Mouse (Mus musculus): ENCODE measurements around the gene Gbp8.
A peak's percentile ranks its signal among the peaks of the same experiment; 100 is the strongest.
"Not testable (repeated sequence)": the region's sequence is repeated elsewhere in the genome, so short reads cannot be mapped to it uniquely, and the experiment has no call there.

Gbp8 gene

DNA sequence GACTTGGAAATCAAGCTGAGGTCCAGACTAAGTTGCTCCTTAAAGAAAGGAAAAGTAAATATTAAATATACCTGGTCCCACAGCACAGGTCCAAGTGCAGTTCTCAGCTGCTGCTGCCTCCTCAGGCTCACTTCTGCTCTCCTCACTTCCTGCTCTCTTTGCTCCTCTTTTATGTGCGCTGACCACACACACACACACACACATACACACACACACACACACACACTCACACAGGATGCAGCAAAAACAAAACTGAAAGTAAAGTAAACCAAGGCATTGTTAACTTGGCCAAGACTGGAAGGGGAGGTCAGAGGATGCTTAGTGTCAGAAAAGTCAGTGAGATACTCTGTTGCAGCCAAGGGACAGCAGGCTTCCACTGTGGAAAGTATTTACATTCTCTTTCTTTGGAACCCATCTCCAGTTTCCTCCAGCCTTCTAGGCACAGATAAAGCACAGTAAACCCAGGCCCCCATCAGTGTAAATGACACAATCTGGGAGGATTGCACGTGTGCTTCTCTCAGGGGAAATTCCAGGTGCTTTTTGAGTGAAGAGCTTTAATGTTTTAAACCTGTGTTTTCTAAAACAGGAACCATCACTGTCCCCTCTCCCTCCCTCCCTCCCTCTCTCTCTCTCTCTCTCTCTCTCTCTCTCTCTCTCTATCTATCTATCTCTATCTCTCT lies at the start of gene Gbp8, which contains the start of the genes Gbp9 and Gbp4:
Gene Gbp8 (minus strand): TSS at position 132 of the 680 bp plus-strand sequence.
Gene Gbp9 (minus strand): TSS at position 131 of the 680 bp plus-strand sequence.
Gene Gbp4 (minus strand): TSS at position 178 of the 680 bp plus-strand sequence.
- DNase-seq (ENCODE audit: low spot score in 2 of 2) = not testable (repeated sequence)

DNA sequence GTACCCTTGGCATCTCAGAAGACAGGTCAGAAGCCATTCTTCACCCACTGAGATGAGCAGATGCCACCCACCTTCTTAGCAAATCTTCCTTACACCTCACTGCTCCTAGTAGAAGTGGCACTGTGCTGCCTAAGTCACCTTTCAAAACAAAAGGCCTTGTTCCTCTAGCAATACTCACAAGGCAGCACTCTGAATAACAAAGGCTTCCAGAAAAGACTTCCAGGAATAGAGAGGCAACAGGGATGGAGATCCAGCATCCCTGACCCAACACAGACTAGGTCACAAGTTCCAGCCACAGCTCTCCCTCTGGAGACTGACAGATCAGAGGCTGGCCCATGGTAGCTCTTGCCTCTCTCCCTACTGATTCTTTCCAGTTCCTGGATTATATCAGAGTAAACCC lies 42.1 kb upstream of the Gbp8 start:
- DNase-seq (ENCODE audit: low spot score in 2 of 2) = no peak

DNA sequence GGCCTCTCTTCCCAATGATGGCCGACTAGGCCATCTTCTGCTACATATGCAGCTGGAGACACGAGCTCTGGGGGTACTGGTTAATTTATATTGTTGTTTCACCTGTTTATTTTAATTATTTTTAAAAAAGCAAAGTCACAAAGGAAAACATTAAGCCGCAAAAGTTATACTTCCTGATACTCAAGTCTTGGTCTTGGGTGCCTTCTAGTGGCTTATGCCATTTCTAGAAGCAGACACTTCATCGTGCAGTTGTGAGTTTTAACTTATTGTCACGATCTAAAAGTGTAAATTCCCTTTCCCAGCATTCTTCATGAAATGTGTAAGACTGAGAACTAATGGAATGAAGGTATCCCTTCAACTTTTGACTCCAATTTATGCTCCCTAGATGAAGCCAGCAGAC lies 17.2 kb upstream of the Gbp8 start:
- no peak for DNase-seq (ENCODE audit: low spot score in 2 of 2)

DNA sequence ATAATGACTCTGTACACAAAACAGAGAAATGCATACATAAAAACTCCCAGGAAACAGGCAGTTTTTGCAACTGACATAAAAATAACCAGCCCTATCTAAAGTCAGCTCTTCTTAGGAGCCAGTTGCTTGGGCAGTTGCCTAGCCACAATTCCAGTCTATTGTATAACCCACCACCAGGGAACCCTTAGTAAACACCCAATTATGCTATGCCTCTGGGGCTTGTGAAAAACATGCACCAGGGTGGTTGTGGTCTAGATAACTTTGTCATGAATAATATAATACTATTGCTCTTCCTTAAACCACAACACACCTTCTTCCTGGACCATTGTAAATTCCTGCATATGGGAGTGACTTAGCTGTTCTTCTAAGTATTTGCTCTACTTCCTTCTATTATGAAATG lies 14.7 kb upstream of the Gbp8 start:
- no peak for DNase-seq (ENCODE audit: low spot score in 2 of 2)

DNA sequence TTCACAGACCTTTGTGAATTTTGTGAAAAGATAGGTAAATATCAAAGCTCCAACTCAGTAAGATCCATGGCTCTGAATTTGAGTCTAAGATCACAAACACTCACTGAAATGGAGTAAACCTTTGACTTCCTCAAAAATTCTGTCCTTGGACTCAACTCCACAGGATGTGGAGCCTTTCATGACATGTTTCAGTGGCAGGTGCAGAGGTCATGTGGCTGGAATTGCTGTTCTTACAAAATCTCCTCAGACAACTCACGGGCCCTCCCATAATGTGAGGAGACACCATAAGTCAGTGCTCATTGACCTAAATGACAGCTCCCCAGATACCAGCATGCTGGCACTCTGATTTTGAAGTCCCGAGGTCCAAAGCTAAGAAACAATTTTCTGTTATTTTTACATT lies 8.7 kb upstream of the Gbp8 start:
- not testable (repeated sequence) for DNase-seq (ENCODE audit: low spot score in 2 of 2)

DNA sequence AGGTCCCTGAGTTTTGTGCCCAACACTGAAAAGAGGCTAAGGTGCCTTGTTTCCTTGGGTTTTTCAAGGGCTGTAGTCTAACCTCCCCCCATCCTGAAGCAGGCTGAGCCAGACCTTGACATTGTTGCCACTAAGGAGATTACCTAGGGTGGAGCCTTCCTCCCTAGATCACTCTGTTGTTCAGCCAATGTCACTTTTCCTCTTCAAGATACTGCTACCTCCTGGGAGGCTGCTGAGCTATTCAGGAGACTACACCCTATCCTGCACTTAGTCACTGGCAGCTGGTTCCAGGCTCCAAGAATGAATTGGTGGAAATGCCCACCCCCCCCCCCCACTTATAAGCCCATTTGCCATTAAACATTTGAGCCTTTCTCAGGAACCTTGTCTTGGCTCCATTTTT lies 7.1 kb upstream of the Gbp8 start:
- no peak for DNase-seq (ENCODE audit: low spot score in 2 of 2)

DNA sequence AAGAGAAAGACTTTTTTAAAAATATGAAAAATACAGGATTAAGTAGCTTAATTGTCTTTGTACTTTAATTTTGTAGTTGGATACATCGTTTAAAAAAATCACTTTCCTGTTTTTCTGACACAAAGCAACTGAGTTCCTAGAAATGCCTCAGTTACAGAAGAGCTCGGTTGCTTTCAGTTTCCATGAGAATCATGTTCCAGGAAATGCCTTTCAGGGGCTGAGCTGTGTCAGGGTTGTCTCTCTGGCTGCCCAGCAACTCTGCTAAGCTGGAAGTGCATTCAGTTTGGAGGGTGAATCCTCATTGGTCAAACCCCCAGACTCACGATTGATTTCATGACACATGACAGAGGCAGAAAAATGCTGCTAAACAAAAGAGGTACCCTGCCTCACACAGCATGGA lies 6.4 kb upstream of the Gbp8 start:
- DNase-seq (ENCODE audit: low spot score in 2 of 2) = not testable (repeated sequence)

DNA sequence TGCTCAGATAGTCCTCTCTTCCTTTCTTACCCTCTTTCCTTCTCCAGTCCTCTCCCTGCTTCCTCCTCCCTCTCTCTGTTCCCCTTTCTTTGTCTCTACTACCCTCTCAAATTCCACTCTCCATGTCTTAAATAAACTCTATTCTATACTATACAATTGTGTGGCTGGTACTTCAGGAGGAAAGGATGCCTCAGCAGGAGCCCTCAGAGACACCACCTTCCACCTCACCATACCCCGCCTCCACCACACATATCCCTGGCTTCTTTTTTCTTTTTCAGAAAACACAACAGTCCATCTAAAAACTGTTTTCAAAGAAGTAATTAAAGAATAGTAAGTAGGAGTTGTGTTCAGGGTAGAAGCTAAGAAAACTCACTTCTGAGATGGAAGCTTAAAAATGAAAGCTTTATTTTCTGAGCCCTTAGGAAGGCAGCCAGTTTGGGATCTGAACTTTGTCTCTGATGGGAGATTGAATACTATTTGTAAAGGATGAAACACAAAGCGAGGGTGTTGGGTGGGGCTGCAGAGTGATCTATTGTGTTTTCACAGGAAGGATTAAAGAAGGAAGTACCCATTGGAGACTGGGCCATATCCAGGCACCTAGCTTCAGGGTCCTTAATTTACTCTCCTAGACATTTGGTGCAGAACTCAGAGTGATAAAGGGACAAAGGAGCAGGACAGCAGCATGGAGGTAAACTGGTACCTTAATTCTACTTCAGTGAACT lies 910 bp upstream of the Gbp8 start:
- not testable (repeated sequence) for DNase-seq (ENCODE audit: low spot score in 2 of 2)

DNA sequence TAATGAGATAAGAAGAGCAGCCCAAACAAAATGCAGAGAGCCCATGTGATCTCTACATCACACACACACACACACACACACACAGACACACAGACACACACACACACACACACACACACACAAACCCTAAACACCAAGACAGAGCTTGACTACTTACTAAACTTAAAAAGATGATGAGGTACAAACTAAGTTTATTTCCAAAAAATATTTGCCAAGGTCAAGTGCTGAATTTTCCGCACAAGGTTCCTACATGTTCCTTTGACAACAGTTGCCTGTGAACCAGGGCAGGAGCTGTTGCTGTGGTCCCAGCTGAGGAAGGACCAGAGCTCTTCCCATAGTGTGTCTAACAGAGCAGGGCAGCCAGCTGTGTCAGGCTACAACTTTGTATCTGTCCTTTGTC lies 434 bp downstream of the Gbp8 start:
- no peak for DNase-seq (ENCODE audit: low spot score in 2 of 2)

DNA sequence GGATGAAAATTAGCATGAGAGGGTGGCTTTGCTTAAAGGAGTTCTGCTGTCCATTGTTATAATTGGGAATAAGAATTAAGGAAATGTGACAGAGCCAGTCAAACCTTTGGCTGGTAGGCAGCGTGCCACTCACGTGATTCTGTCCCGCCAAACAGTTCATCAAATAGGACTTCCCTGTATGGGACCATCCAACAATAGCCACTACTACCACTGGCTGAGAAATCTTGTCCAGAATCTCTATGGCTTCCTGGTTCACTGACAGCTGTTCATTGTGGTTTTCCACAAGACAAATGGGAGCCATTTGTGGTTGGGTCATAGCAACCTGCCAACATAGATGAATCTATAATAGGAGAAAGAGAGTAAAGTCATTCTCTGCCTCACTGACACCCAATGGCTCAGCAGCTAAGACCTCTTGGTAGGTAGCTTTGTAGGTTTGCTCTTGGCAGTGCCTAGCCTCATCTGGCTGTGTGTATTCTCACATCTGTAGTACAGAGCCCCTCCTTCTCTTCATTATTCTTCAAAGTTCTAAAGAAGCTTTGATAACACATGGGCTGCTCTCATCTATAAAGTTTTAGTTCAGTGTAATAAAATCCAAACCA lies 2.5 kb downstream of the Gbp8 start:
- not testable (repeated sequence) for DNase-seq (ENCODE audit: low spot score in 2 of 2)

DNA sequence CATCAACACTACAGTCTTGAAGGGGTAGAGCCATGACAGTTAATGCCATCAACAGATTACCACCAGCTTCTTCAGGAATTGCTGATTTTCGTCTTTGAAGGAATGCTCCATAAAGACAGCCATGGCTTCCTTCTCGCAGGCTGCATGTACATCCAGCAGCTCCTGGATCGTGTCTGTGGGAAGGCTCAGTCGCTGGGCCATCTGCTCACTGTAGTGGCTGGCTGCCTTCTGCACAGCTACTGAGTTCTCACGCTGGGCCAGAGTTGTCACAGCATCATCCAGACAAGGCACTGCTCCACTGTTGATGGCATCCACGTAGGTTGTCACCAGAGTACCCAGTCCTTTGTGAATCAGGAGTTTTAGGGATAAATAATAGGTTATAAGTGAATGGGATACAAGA lies 17.6 kb downstream of the Gbp8 start:
- DNase-seq (ENCODE audit: low spot score in 2 of 2) = not testable (repeated sequence)

DNA sequence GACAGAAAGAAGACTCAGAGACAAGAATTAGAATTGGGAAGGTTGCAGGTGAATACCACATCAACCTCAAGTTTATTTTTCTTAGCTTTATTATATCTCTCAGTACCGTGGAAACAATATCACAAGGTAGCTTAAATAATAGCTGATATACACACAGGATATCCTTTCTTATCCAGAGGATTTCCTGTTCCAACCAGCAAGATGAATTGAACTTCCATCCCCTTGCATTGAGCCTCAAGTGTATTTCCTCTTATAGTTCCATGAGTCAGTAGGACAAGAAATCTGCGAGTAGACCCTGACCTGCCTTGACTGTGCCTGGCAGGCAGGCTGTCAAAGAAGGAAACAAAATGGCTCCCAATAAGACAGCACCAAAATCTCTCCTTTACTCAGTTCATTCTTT lies 23.6 kb downstream of the Gbp8 start:
- no peak for DNase-seq (ENCODE audit: low spot score in 2 of 2)

DNA sequence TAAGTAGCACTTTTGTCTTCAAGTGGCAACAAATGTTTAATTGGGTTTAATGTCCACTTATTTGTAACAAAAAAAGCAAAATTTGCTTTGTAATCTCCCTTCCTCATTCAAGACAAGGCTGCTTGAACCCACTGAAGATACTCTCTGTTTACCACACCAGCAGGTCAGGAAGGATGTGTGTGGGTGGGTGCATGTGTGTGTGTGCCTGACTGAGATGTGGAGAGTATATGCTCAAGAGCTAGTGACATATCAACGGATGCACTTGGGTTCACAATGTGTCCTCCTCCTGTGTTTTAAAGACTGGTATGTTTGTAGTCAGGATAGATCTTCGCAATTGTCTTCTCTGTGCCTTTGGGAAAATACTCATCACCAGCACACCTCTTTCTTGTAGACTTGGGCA lies 24.6 kb downstream of the Gbp8 start:
- no peak for DNase-seq (ENCODE audit: low spot score in 2 of 2)

DNA sequence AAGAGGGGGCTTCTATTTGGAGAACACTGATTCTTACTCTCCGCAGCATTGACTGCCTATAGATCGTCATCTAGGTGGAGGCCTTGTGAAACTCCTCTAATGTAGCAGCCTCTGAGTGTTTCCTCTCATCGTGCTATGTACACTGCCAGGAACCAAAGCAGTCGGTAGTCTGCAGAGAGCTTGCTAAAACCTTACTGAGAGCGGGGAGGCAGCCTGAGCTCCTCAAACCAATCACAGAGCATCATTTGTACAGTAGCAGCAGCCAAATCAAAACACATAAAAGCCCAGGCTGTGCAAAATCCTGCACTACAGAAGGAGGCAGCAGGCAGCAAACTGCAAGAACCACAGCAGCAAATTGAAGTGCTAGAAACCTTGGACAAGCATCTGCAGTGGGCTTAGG lies 25.7 kb downstream of the Gbp8 start:
- DNase-seq (ENCODE audit: low spot score in 2 of 2) = no peak

DNA sequence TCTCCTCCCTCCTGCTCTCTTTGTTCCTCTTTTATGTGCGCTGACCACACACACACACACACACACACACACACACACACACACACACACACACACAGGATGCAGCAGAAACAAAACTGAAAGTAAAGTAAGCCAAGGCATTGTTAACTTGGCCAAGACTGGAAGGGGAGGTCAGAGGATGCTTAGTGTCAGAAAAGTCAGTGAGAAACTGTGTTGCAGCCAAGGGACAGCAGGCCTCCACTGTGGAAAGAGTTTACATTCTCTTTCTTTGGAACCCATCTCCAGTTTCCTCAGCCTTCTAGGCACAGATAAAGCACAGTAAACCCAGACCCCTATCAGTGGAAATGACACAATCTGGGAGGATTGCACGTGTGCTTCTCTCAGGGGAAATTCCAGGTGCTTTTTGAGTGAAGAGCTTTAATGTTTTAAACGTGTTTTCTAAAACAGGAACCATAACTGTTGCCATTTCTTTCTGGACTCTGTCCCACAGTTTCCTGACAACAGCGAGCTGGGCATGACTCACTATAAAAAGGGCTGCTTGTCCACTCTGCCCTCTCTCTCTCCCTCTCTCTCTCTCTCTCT lies 29.0 kb downstream of the Gbp8 start:
- peak; percentile 18 to 48 for DNase-seq (ENCODE audit: low spot score in 2 of 2)

DNA sequence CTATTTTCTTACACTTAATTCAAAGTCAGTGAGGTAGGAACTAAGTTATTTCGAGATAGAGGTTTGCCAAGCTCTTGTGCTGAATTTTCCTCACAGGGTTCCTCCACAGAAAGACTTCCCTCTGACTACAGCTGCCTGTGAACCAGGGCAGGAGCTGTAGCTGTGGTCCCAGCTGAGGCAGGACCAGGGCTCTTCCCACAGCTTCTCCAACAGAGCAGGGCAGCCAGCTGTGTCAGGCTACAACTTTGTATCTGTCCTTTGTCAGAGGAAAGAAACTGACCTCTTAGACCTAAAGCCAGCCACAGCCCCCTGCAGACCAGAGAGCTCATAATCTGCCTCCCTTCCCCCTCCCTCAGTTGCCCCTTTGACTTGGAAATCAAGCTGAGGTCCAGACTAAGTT lies 29.6 kb downstream of the Gbp8 start:
- not testable (repeated sequence) for DNase-seq (ENCODE audit: low spot score in 2 of 2)

DNA sequence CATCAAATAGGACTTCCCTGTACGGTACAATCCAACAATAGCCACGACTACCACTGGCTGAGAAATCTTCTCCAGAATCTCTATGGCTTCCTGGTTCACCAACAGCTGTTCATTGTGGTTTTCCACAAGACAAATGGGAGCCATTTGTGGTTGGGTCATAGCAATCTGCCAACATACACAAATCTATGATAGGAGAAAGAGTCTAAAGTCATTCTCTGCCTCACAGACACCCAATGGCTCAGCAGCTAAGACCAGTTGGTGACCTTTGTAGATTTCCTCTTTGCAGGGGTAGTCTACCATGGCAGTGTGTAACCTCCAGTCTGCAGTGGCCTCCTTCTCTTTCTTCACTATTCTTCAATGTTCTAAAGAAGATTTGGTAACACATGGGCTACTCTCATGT lies 33.7 kb downstream of the Gbp8 start:
- not testable (repeated sequence) for DNase-seq (ENCODE audit: low spot score in 2 of 2)

DNA sequence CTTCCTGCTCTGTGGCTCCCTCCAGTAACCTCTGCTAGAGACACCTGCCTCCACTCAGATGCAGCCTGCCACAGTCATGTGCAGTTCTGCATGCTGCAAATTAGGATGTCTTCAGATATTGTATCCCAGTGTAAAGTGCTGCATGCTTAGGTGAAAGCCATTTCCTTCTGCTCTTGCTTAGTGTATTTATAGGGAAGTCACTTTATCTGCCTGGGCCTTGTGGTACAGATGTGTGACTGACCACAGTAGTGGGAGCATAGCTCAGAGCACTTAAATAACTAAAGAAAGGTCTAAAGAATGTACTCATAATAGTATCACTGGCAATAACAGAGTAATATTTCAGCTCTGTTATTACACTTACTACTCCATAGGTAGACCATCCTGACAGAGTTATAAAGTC lies 57.4 kb downstream of the Gbp8 start:
- no peak for DNase-seq (ENCODE audit: low spot score in 2 of 2)

DNA sequence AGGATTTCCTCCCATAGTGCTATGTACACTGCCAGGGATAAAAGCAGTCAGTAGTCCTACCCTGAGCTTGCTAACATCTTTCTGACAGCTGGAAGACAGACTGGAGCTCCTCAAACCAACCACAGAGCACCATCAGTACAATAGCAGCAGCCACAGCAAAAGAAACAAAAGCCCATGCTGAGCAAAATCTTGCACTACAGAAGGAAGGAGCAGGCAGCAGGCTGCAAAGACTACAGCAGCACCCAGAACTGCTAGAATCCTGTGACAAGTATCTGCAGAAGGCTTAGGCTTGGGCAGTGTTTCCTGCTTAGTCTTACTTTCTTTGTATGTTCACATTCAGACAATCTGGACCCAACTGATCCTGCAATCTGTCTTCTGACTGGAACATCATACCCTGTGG lies 71.0 kb downstream of the Gbp8 start:
- DNase-seq (ENCODE audit: low spot score in 2 of 2) = not testable (repeated sequence)

DNA sequence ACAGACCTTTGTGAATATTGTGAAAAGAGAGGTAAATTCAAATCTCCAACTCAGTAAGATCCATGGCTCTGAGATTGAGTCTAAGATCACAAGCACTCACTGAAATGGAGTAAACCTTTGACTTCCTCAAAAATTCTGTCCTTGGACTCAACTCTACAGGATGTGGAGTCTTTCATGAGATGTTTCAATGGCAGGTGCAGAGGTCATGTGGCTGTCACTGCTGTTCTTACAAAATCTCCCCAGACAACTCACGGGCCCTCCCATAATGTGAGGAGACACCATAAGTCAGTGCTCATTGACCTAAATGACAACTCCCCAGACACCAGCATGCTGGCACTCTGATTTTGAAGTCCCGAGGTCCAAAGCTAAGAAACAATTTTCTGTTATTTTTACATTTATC lies 74.9 kb downstream of the Gbp8 start:
- not testable (repeated sequence) for DNase-seq (ENCODE audit: low spot score in 2 of 2)

DNA sequence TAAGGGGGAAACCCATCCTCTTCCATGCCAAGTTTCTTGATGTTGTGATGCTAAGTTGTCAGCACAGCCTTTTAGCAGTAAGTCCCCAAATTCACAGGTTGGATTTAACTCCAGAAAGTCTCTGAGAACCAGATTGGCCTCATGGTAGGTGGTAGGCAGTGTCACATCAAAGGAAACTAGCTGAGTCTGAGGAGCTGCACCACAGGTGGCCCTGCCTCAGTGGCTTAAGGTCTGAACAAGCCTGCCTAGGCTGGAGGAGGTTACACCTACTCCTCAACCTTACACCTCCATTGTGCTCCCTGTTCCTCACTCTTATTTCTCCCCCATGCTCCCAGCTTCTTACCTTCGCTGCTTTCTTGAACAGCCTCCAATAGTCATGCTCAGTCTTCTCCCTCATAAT lies 76.0 kb downstream of the Gbp8 start:
- DNase-seq (ENCODE audit: low spot score in 2 of 2) = no peak

DNA sequence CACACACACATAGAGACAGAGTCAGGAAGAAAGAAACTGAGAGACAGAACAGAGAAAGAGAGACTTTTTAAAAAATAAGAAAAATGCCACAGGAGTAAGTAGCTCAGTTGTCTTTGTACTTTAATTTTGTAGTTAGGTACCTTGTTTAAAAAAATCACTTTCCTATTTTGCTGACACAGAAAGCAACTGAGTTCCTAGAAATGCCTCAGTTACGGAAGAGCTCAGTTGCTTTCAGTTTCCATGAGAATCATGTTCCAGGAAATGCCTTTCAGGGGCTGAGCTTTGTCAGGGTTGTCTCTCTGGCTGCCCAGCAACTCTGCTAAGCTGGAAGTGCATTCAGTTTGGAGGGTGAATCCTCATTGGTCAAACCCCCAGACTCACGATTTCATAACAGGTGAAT lies 76.9 kb downstream of the Gbp8 start:
- not testable (repeated sequence) for DNase-seq (ENCODE audit: low spot score in 2 of 2)

DNA sequence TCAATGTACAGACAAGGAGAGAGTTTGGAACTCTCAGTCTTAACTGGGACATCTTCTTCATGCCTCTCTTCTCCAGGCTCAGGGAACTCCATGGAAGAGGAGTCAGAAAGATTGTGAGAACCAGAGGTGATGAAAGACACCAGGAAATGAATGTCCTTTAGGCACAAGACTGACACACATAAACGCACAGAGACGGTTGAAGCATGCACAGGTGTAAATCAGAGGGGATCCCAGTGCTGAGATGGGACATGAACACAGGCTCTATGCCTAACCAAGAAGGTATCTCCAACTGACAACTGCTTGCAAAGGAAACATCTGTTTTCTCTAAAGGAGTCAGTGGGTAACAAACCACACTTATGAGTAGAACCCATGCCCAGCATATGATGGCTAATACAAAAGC lies 79.1 kb downstream of the Gbp8 start:
- DNase-seq (ENCODE audit: low spot score in 2 of 2) = no peak

All from urinary bladder, postnatal 36 days (tissue).